Mouse (Mus musculus) hindlimb bud, embryonic 11.5 days (tissue): ENCODE data around the gene Casz1.
A peak's percentile ranks its signal among the peaks of the same experiment; 100 is the strongest.

ENCODE experiments used
- DNase-seq: peaks from one replicate; pipeline ENCODE4 v3.0.0-alpha.2; 2012; ENCODE audit warnings: low read depth, low spot score; ENCODE audit errors: extremely low spot score

Gene Casz1

GRCm38 (mm10) chr4:148842302-148842701 is 38.1 kb downstream of the Casz1 start:
- no peak for DNase-seq

DNA sequence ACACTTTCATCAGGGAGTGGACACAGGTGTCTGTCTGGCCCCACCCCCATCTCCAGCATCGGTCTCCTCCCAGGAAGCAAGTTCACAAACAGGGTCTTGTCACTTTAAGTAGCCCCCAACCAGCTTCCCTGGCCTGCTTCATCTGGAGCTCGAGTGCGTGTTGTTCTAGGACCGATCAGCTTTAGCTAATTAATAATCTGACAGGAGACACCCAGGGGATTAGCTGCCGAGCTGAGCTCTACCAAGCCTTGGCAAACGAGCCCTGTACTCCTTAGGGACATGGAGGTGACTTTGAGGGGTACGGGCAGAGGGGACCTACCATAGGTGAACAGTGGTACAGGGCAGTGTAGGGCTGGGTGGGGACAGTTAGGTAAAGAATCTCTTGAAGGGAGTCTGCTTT is 40.7 kb downstream of the Casz1 start:
- no peak for DNase-seq

DNA sequence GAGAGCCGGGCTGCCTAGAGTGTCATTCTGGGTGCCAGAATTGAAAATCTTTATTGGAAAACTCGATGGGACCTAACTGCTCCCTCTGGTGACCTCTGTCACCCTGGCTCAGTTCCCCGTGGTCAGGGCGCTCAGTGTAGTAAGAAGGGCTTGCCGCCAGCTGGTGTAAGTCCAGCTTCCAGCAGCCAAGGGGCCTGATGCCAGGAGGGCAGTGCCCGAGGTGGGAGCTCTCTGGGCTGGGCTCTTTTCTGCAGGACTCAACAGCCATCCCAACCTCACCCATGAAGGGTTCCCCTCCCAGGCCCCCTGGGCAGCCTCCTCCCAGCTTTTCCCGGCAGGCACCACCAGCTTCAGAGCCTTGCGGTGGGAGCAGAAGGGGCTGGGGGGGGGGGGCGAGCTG is 42.0 kb downstream of the Casz1 start:
- DNase-seq, result no peak

DNA sequence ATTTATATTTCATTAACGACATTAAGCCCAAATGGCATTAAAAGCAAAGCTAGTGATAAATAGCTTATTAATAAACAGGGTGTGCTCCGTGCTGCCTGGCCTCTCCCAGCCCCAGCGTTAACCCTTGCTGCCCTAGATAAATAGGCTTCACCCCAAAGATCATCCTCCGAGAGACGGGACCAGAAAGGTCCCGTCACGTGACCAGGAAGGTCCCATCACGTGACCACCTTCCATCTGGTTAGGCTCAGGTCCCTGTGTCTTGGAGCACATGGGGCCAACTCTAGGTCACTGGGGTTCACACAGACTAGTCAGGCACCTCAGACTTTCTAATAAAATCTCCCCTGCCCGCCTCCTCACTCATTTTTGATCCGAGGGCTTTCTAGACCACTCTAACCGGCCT is 42.5 kb downstream of the Casz1 start:
- no peak for DNase-seq

DNA sequence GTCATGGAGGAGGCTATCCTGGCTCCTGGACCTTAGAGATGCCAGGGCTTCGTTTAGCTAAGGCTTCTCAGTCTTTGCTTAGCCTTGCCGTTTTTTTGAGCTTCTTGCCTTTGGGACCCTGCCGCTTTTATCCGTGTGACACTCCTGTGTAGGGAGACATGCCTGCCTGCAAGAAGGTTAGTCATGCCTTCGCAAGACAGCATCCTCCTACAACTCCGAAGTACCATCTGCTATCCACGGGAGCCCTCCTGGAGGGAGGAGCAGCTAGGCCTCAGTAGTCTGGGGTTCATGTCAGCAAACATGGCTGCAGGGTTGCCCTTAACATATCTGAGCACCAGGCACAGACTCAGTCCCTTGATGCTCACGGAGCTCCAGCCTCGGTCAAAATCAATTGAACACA is 43.4 kb downstream of the Casz1 start:
- DNase-seq, result no peak

GRCm38 (mm10) chr4:148849437-148849836 is 45.2 kb downstream of the Casz1 start:
- no peak for DNase-seq

- no peak for DNase-seq
Measured at GRCm38 (mm10) chr4:148853057-148853456, 48.8 kb downstream of the Casz1 start.

DNA sequence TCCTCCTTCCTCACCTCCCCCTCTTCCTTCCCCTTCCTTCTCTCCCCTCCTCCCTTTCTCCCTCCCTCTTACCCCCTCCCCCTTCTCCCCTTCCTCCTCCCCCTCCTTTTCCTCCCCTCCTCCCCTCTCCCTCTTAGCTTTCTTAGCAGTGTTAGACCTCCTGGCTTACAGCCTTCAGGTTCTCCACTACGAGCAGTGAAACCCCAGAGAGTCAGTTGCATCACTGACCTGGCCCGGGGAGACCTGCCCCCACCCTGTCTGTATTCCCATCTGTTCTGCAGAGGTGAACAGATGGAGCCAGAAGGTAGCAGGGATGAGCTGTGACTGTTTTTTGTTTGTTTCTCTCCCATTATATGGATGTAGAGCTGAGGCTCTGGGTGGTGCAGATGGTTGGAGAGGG is 49.9 kb downstream of the Casz1 start:
- no peak for DNase-seq

DNA sequence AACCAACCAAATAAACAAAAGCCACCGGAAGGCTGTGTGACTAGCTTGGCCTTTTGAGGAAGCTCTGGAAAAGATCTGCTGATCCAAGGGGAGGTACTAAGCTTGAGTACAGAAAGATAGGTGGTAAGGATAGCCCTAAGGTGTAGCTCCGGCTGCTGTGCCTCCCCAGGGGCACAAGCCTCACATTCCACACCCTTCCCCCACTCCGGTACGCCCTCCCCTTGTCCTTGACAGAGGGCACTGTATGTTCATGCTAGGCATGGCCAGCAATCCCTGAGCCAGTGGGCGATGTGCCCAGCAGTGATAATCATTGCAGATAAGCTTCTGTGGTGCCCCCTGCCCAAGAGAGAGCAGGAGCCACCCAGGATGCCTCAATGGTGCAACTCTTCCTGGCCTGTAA is 51.3 kb downstream of the Casz1 start:
- DNase-seq, result no peak

GRCm38 (mm10) chr4:148856216-148856615 is 52.0 kb downstream of the Casz1 start:
- no peak for DNase-seq

- DNase-seq, result no peak
Measured at GRCm38 (mm10) chr4:148857398-148858084, 53.3 kb downstream of the Casz1 start.

DNA sequence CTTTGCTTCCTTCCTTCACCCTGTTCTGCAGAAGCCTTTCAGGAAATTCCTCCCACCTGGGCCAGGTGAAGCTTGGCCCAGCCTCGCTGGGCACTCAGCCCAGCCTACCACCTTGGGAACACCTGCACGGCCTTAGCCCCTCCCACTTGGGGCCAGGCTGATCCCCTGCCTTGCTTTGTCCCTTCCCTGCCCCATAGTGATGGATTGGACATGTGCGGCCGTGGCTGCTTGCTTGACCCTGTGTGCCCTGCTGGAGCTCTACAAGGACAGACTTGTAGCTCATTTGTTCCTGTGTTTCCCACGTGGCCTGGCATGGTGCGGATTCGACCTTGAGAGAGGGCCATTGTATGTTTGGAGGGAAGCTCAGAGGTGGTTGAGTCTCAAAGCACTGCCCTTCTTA is 54.0 kb downstream of the Casz1 start:
- DNase-seq, result no peak

GRCm38 (mm10) chr4:148859415-148859814 is 55.2 kb downstream of the Casz1 start:
- DNase-seq, result no peak

GRCm38 (mm10) chr4:148859906-148860491 is 55.8 kb downstream of the Casz1 start:
- DNase-seq, result no peak

GRCm38 (mm10) chr4:148860636-148861035 is 56.4 kb downstream of the Casz1 start:
- no peak for DNase-seq

DNA sequence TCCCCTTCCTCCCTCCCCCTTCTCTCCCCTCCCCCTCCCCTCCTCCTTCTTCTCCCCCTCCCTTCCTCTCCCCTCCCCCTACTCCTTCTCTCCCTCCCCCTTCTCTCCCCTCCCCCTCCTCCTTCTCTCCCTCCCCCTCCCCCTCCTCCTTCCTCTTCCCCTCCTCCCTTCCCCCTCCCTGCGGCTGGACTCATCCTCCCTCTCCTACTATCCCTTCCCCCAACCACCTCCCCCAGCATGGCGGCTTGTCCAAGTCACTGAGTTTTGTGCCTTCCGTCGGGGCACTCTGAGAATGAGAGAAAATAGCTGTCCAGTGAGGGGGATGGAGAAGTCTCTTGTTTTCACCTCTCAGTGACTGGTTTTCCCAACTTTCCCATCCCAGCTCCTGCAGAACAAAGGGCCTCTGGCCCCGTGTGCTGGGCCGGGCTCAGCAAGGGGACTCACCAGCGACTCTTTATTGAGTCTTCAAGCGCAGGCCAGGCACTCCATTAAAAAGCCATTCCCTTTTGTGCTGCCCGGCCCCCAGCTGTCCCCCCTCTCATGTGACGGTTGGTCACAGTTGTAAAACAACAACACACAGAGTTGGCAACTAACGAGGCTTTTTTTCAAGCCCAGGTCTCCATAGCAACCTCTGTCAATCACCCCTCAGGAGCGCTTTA is 62.7 kb downstream of the Casz1 start:
- no peak for DNase-seq

DNA sequence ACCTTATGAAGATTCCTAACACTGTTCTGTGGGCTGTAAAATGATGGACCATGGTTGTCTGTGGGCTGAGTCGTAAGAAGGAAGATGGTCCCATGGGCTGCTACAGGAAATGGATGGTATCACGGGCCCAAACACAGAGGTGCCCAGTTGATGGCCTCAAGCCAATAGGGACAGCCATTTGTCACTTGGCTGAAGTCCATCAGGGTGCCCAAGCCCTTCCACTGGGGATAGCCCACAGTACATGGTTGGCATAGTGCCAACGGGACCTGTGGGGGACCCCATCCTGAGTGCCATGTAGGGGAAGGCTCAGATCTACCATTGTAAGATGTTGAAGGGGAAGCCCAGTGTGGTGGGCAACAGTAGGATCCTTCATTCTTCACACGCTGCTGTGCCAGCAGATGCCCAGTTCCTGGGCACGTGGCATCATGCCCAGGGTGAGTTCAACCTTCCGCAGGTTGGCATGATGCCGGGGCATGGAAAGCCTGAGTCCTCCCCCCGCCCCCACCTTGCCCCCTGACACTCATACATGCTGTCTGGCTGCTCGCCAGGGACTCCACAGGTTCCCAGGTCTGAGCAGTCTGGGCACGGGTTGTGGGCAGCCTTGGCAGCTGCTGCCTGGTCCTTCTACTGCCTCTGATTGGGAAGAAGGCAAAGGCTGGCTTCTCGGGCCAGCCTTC is 63.6 kb downstream of the Casz1 start:
- DNase-seq, result no peak

- DNase-seq, result no peak
Measured at GRCm38 (mm10) chr4:148869566-148869965, 65.3 kb downstream of the Casz1 start.

- no peak for DNase-seq
Measured at GRCm38 (mm10) chr4:148870496-148870895, 66.3 kb downstream of the Casz1 start.

- DNase-seq, result peak; percentile 92
Measured at GRCm38 (mm10) chr4:148871751-148872334, 67.6 kb downstream of the Casz1 start.

- DNase-seq, result no peak
Measured at GRCm38 (mm10) chr4:148872372-148872771, 68.1 kb downstream of the Casz1 start.

DNA sequence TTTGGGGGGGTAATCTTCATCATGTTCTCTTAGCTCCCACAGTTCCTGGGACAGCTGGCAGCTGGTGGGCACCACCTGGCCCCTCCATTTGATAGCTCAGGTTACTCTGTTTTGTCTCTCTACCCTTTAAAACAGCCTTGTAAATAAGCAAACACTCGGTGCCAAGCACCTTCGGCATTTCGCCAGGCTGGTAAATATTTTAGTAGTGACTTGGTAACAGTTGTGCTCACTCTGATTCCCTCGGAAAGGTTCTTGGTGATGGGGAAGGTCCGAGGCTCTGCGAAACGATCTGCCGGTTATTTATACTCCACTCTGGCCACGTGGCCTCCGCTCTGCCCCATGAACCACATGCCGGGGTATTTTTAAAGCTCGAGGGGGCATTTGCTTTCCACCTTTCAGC is 68.6 kb downstream of the Casz1 start:
- DNase-seq, result no peak
